ENCODE assay signal across 27 mouse cellular contexts in the genomic region with DNA sequence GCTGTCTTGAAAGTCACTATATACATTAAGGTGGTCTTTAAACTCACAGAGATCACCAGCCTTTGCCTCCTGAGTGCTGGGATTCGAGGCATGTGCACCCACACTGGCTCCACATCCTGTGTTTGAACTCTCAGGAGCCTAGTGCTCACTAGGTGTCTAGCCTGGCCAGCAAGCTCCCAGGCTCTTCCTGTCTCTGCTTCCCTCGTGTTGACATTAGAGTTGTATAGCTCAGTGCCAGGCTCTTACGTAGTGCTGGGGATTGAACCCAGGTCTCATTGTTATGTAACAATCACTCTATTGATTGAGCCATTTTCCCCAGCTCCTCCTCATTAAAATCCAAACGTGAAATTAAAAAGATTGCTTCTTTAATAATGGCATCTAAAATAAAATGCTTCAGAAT.
"Had no signal": no experiment of that assay in that cellular context is flagged by ENCODE, and none has a peak within 500 bp of the region (broad histone marks: within the 10 kb centered on the region; RNA-seq: fewer than 3 reads in every experiment).

No protein-coding gene starts in this region.

- H3K4me3 ChIP-seq: gastrocnemius, adult 2 months; heart, embryonic 13.5 days; heart, embryonic 15.5 days; hindbrain, embryonic 13.5 days; hindbrain, embryonic 15.5 days; kidney, embryonic 15.5 days; limb, embryonic 13.5 days; limb, embryonic 15.5 days; liver, embryonic 12.5 days had no signal

- DNase-seq: gastrocnemius, adult 2 months; gastrocnemius, postnatal 10 days; gastrocnemius, postnatal 25 days; heart, adult 18-20 months; heart, postnatal 14 days; heart, postnatal 36 days; kidney, adult 11 months; kidney, adult 2 months; kidney, adult 9 months; kidney, postnatal 14 days; kidney, postnatal 36 days; layer of hippocampus, adult 9-11 months; layer of hippocampus, postnatal 36 days; left cerebral cortex, postnatal 4 days had no signal

- H3K4me2 ChIP-seq: heart, embryonic 11.5 days; heart, embryonic 13.5 days; heart, embryonic 15.5 days; hindbrain, embryonic 13.5 days; hindbrain, embryonic 15.5 days; kidney, embryonic 15.5 days; limb, embryonic 13.5 days; limb, embryonic 15.5 days; liver, embryonic 12.5 days had no signal

- H3K4me1 ChIP-seq: heart, embryonic 13.5 days; heart, embryonic 15.5 days; hindbrain, embryonic 13.5 days; hindbrain, embryonic 15.5 days; kidney, embryonic 15.5 days; limb, embryonic 13.5 days; limb, embryonic 15.5 days; liver, embryonic 12.5 days had no signal

- H3K9me3 ChIP-seq: heart, embryonic 13.5 days; heart, embryonic 15.5 days; hindbrain, embryonic 13.5 days; hindbrain, embryonic 15.5 days; kidney, embryonic 15.5 days; limb, embryonic 13.5 days; limb, embryonic 15.5 days; liver, embryonic 12.5 days had no signal

- H3K9ac ChIP-seq: heart, embryonic 13.5 days; heart, embryonic 15.5 days; hindbrain, embryonic 13.5 days; hindbrain, embryonic 15.5 days; kidney, embryonic 15.5 days; limb, embryonic 13.5 days; limb, embryonic 15.5 days; liver, embryonic 12.5 days; liver, embryonic 14.5 days had no signal

- ATAC-seq: hindbrain, postnatal 0 days; intestine, embryonic 16.5 days; liver, embryonic 12.5 days had no signal

- H3K27ac ChIP-seq: gastrocnemius, adult 2 months; heart, embryonic 13.5 days; heart, embryonic 15.5 days; hindbrain, embryonic 13.5 days; hindbrain, embryonic 15.5 days; hindbrain, postnatal 0 days; kidney, embryonic 15.5 days; kidney, postnatal 0 days; limb, embryonic 13.5 days; limb, embryonic 15.5 days; liver, embryonic 12.5 days; liver, embryonic 14.5 days had no signal

- H3K27me3 ChIP-seq: heart, embryonic 13.5 days; heart, embryonic 15.5 days; hindbrain, embryonic 13.5 days; hindbrain, embryonic 15.5 days; kidney, embryonic 15.5 days; limb, embryonic 13.5 days; limb, embryonic 15.5 days; liver, embryonic 12.5 days had no signal
